Mouse (Mus musculus): ENCODE results near the gene Fam204a.

Fam204a gene

DNA sequence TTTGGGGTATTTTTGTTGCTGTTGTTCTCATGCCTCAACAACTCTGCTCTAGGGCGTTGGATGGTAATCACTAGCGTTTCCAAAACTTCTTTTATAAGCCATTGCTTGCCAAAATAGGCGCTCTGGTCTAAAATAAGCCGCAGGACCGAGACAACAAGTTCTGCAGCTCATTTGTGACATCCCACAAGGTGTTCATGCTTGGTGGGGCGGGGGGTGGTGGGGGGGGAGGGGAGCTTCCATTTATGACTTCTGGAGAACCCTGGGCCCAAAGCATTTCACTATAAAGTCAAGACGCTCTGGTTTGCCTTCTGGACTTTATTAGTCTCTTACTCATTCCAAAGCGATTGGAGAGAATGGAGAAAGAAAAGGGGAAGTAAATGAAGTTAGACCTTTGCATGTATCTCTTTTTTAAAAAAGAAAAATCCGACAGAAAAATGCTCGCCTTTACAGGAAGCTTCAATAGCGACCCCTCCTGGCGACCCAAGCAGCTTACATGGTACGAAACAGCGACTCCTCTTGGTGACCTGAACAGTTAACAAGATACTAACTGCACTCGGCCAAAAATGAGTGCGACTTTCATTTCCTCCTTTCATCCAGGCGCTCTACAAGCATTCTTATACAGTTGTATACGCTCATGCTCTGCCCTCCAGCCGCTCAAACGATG lies 65.8 kb downstream of the Fam204a start:
- DNase-seq (ENCODE audit: low spot score) = peak; percentile 56

DNA sequence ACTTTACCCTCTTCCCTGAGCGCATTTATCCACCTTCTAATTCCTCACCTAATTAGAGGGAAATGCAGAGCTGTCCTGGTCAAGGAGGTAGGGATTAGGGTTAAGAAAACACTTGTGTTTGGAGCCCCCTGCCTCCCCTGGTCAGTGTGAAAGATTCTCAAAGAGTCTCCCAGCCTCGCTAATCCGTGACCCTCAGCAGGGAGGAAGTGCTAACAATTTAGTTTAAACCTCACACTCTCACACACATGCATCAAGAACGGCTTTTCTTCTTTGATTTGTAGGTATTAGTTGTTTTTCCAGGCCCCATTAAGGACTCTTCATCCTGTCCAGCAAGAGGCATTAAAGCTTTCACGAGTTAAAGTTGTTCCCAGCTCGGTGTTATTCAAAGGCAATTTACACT lies 66.7 kb downstream of the Fam204a start:
- DNase-seq (ENCODE audit: low spot score) = no peak

DNA sequence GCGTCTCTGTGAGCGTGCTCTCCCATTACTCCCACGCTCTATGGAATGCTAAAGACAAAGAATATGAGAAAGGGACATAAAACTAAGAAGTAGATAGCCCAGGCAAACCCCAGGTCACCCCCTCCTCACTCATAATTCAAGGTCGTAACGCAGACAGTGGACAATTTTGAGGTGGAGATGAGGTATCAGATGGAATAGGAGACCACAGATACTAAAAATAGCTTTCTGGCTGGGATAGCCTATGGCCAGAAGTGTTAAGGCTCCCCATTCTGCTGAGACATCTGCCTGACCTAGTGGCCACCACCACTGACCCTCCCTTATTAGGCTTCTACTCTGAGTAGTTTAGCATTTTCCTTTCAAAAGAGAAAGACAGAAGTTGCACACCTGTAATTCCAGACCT lies 71.2 kb downstream of the Fam204a start:
- no peak for DNase-seq (ENCODE audit: low spot score)

DNA sequence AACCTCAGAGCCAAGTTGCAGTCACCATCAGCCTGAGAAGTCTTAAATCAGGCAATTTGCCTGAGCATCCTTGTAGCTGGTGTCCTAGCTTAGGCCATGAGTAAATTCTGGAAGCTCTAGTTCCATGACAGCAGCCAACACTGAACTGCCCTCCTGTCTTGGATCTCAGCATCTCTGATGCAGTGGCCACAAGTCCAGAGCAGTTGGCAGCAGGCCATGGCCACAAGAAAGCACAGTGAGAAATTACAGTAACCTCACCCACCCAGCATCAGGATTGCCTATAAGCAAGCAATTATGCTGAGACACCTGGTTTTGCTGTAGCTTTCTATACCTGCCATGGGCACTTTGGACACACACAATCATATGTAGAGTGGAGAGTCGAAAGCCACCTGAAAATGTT lies 73.4 kb downstream of the Fam204a start:
- DNase-seq (ENCODE audit: low spot score) = no peak

DNA sequence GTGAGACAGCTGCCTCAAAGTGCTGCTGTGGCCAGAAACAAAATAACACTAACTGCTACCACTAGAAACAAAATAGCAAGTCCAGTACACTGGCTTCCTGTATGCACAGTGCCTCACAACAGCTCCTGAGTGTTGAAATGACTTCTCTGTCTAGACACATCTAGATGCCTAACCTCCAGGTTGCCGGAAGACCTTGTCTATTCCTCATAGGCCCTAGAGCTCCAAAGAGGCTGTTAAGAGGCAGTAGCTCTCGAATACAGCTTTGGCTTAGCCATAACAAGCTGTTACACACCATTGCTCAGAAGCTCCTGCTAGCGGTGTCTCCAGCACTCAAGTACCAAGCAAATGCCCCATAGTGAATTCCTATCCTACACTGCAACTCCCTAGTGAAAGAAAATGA lies 76.4 kb downstream of the Fam204a start:
- no peak for DNase-seq (ENCODE audit: low spot score)

DNA sequence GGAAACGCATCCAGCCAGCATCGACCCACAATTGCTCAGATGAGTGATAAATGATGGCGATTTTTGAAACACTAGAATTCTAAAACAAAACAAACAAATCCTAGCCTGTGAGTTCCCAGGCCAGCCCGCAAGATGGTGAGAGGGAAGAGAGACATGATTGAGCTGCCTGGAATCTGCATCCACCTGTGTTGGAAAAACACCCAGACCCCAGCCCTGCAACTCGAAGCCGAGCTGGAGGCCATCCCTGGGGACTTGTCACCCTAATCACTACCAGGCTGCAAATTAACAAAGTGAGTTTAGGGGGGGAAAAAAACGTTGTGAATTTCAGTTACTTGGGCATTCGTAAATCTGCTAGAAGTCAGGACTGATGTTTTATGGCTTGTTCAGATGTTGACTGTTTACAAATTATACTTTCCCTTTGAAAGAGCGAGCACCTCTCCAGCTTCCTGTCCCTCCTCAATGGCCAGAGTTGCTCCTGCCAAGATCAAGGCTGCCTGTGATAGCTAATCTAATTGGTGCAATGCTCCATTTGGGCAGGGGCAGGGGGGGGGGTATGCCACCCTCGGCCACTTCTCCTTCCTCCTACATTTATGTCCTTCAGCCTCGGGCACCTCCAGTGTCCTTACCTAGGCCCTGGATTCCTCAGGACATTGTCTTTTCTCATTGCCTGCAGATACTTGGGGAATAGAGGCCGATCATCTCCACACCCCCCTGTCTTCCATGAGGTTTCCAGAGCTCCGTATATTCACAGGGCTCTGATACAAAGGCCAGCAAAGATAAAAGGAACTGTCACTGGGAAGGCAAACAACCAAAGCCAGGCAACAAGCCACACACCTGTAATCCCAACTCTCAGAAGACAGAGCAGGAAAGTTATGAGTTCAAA lies 77.2 kb downstream of the Fam204a start:
- no peak for DNase-seq (ENCODE audit: low spot score)

Measured in ovary, postnatal 36 days (tissue).